In genomic region chr13:37525097-37525726, GRCm38 (mm10) we compare ENCODE assay signal across 29 mouse cellular contexts.
A peak's percentile ranks its signal among the peaks of the same experiment; 100 is the strongest.
DNase-seq lines count a peak whose midpoint lies in the region; ATAC-seq and TF ChIP-seq lines count a peak whose summit lies in the region.
"Had no signal": no experiment of that assay in that cellular context is flagged by ENCODE, and none has a peak within 500 bp of the region (broad histone marks: within the 10 kb centered on the region; RNA-seq: fewer than 3 reads in every experiment).

No protein-coding gene starts in this region.

- TF ChIP-seq EP300 in lung, postnatal 0 days (IDR thresholded peaks at IDR 0.05): no peak

- H3K27ac ChIP-seq in forebrain, embryonic 11.5 days (ENCODE audit: low read depth, low read length): no peak overlapping the region
- no peak overlapping the region for H3K27ac ChIP-seq in forebrain, embryonic 10.5 days
- H3K27ac ChIP-seq in small intestine, adult 2 months (ENCODE audit: insufficient read depth, low read depth, low read length): peak overlapping the region; percentile 68; the same call in 1 of the 2 replicates
- no peak overlapping the region for H3K27ac ChIP-seq in lung, postnatal 0 days (ENCODE audit: low read length)
- H3K27ac ChIP-seq: gastrocnemius, adult 2 months; hindbrain, embryonic 10.5 days; hindbrain, embryonic 15.5 days; limb, embryonic 10.5 days; limb, embryonic 15.5 days; liver, embryonic 13.5 days; macrophage; neural tube, embryonic 15.5 days had no signal

- 80% methylated on average over 15 of the region's 15 CpGs for WGBS in forebrain, embryonic 11.5 days
- WGBS in forebrain, embryonic 10.5 days: 88% methylated on average over 15 of the region's 15 CpGs
- WGBS in small intestine, adult 2 months: 27% methylated on average over 15 of the region's 15 CpGs
- WGBS in lung, postnatal 0 days: 75% methylated on average over 15 of the region's 15 CpGs

- H3K4me3 ChIP-seq in forebrain, embryonic 11.5 days (ENCODE audit: low read depth, low read length): no peak overlapping the region
- no peak overlapping the region for H3K4me3 ChIP-seq in forebrain, embryonic 10.5 days
- peak overlapping the region; percentile 23; the same call in 1 of the 2 replicates for H3K4me3 ChIP-seq in small intestine, adult 2 months (ENCODE audit: low read depth, low read length)
- H3K4me3 ChIP-seq in lung, postnatal 0 days (ENCODE audit: low read depth, low read length): no peak overlapping the region
- H3K4me3 ChIP-seq: gastrocnemius, adult 2 months; hindbrain, embryonic 10.5 days; hindbrain, embryonic 15.5 days; limb, embryonic 10.5 days; limb, embryonic 15.5 days; liver, embryonic 13.5 days; neural tube, embryonic 15.5 days had no signal

- TF ChIP-seq POLR2A in brain, embryonic 14.5 days (IDR thresholded peaks at IDR 0.05; ENCODE audit: borderline replicate concordance, extremely low read depth, insufficient read depth, insufficient read length, poor library complexity, severe bottlenecking): no peak
- no peak for TF ChIP-seq POLR2A in small intestine, adult 2 months (IDR thresholded peaks at IDR 0.05; ENCODE audit: low read depth, low read length)

- H3K4me2 ChIP-seq in forebrain, embryonic 11.5 days (ENCODE audit: low read depth, low read length, severe bottlenecking): no peak overlapping the region
- no peak overlapping the region for H3K4me2 ChIP-seq in lung, postnatal 0 days (replicated peaks; ENCODE audit: low read depth, low read length)
- H3K4me2 ChIP-seq: hindbrain, embryonic 15.5 days; limb, embryonic 15.5 days; liver, embryonic 13.5 days; neural tube, embryonic 15.5 days had no signal

- DNase-seq in forebrain, embryonic 11.5 days (ENCODE audit: low spot score): peak; percentile 33
- no peak for DNase-seq in forebrain, embryonic 10.5 days (ENCODE audit: extremely low spot score, low spot score)
- peak; percentile 61 for DNase-seq in adrenal gland, postnatal 14 days
- DNase-seq in brain, embryonic 14.5 days (ENCODE audit: low read depth): peak; percentile 74
- no peak for DNase-seq in heart, adult 18-20 months
- DNase-seq in lung, postnatal 0 days (ENCODE audit: low spot score): no peak
- DNase-seq: cerebellum, adult 11 months; cerebellum, adult 9-10 months; cerebellum, postnatal 36 days; gastrocnemius, adult 2 months; gastrocnemius, postnatal 36 days; heart, postnatal 14 days; kidney, postnatal 14 days; layer of hippocampus, adult 9-11 months; liver, embryonic 13.5 days; lung, postnatal 10 days; midbrain, embryonic 14.5 days; right cerebral cortex, postnatal 25 days; spleen, adult 18-20 months; thymus, adult 2 months; thymus, postnatal 36 days had no signal

- no peak overlapping the region for H3K9ac ChIP-seq in forebrain, embryonic 11.5 days (ENCODE audit: low read length)
- H3K9ac ChIP-seq in lung, postnatal 0 days (replicated peaks; ENCODE audit: low read depth): no peak overlapping the region
- H3K9ac ChIP-seq: hindbrain, embryonic 15.5 days; limb, embryonic 15.5 days; liver, embryonic 13.5 days; neural tube, embryonic 15.5 days had no signal

- H3K4me1 ChIP-seq in forebrain, embryonic 11.5 days (replicated peaks; ENCODE audit: control insufficient read depth, insufficient read depth, low read length): no peaks in the 10 kb centered on the region
- peaks cover 19% of the 10 kb centered on the region for H3K4me1 ChIP-seq in forebrain, embryonic 10.5 days
- H3K4me1 ChIP-seq in small intestine, adult 2 months (ENCODE audit: control insufficient read depth, insufficient read depth, insufficient read length, low read length): peaks cover 14% of the 10 kb centered on the region; the same call in 1 of the 2 replicates
- no peaks in the 10 kb centered on the region; the same call in 1 of the 2 replicates for H3K4me1 ChIP-seq in lung, postnatal 0 days (ENCODE audit: insufficient read depth, low read depth, low read length)
- H3K4me1 ChIP-seq: hindbrain, embryonic 15.5 days; liver, embryonic 13.5 days; neural tube, embryonic 15.5 days had no signal

- H3K9me3 ChIP-seq in forebrain, embryonic 11.5 days (ENCODE audit: control insufficient read depth, low read length): no peaks in the 10 kb centered on the region
- no peaks in the 10 kb centered on the region for H3K9me3 ChIP-seq in forebrain, embryonic 10.5 days
- H3K9me3 ChIP-seq in lung, postnatal 0 days (ENCODE audit: low read length): no peaks in the 10 kb centered on the region
- H3K9me3 ChIP-seq: hindbrain, embryonic 10.5 days; hindbrain, embryonic 15.5 days; limb, embryonic 10.5 days; limb, embryonic 15.5 days; liver, embryonic 13.5 days; neural tube, embryonic 15.5 days had no signal

- H3K27me3 ChIP-seq in forebrain, embryonic 11.5 days (ENCODE audit: control insufficient read depth, insufficient read depth, low read length): no peaks in the 10 kb centered on the region
- peaks cover 9% of the 10 kb centered on the region; the same call in 1 of the 2 replicates for H3K27me3 ChIP-seq in forebrain, embryonic 10.5 days (ENCODE audit: poor library complexity, severe bottlenecking)
- H3K27me3 ChIP-seq in small intestine, adult 2 months (ENCODE audit: control insufficient read depth, insufficient read depth, low read length): no peaks in the 10 kb centered on the region
- no peaks in the 10 kb centered on the region for H3K27me3 ChIP-seq in lung, postnatal 0 days (replicated peaks; ENCODE audit: insufficient read depth, low read length)
- H3K27me3 ChIP-seq: hindbrain, embryonic 15.5 days; limb, embryonic 15.5 days; liver, embryonic 13.5 days; neural tube, embryonic 15.5 days had no signal

- no peak for ATAC-seq in forebrain, embryonic 11.5 days (replicated peaks; ENCODE audit: low FRiP score)
- no peak for ATAC-seq in lung, postnatal 0 days
- ATAC-seq: CD4-positive, CD25-positive, alpha-beta regulatory T cell, adult 4 months had no signal

- H3K36me3 ChIP-seq in forebrain, embryonic 11.5 days (ENCODE audit: control insufficient read depth, insufficient read depth, low read length): no peaks in the 10 kb centered on the region
- no peaks in the 10 kb centered on the region for H3K36me3 ChIP-seq in forebrain, embryonic 10.5 days (replicated peaks)
- no peaks in the 10 kb centered on the region for H3K36me3 ChIP-seq in small intestine, adult 2 months (ENCODE audit: control insufficient read depth, insufficient read depth, low read length)
- no peaks in the 10 kb centered on the region for H3K36me3 ChIP-seq in lung, postnatal 0 days (ENCODE audit: insufficient read depth, low read length)
- H3K36me3 ChIP-seq: hindbrain, embryonic 10.5 days; hindbrain, embryonic 15.5 days; limb, embryonic 10.5 days; limb, embryonic 15.5 days; liver, embryonic 13.5 days; neural tube, embryonic 15.5 days had no signal

- TF ChIP-seq CTCF in brain, embryonic 14.5 days (IDR thresholded peaks at IDR 0.05; ENCODE audit: borderline replicate concordance, extremely low read depth, insufficient read depth, insufficient read length): no peak
- no peak for TF ChIP-seq CTCF in small intestine, adult 2 months (IDR thresholded peaks at IDR 0.05; ENCODE audit: extremely low read depth, insufficient read length, insufficient replicate concordance, low read depth, low read length)
- TF ChIP-seq CTCF in lung, postnatal 0 days (IDR thresholded peaks at IDR 0.05): no peak

Comparison
In these comparisons a context has a peak if more than half of its experiments do, and no peak if none do; other contexts are left out.
1. DNase-seq: peak in forebrain, embryonic 11.5 days (single experiment), adrenal gland, postnatal 14 days (single experiment) and brain, embryonic 14.5 days (single experiment); none in forebrain, embryonic 10.5 days (single experiment), heart, adult 18-20 months (0 of 2) and lung, postnatal 0 days (single experiment).